Comparison of ENCODE assay signal across 9 mouse cellular contexts in genomic region chr10:67646659-67647559, GRCm38 (mm10).
A peak's percentile ranks its signal among the peaks of the same experiment; 100 is the strongest.
DNase-seq lines count a peak whose midpoint lies in the region; ATAC-seq and TF ChIP-seq lines count a peak whose summit lies in the region.
"Had no signal": no experiment of that assay in that cellular context is flagged by ENCODE, and none has a peak within 500 bp of the region (broad histone marks: within the 10 kb centered on the region; RNA-seq: fewer than 3 reads in every experiment).

No protein-coding gene starts in this region.

- no peak overlapping the region for H3K27ac ChIP-seq in heart, embryonic 11.5 days (ENCODE audit: low read depth, low read length)
- no peak overlapping the region for H3K27ac ChIP-seq in heart, adult 2 months
- H3K27ac ChIP-seq in forebrain, postnatal 0 days (ENCODE audit: low read depth, low read length) = no peak overlapping the region
- H3K27ac ChIP-seq in liver, embryonic 12.5 days = no peak overlapping the region
- H3K27ac ChIP-seq in neural tube, embryonic 14.5 days (ENCODE audit: low read depth, low read length) = no peak overlapping the region

- TF ChIP-seq POLR2A in heart, adult 2 months (IDR thresholded peaks at IDR 0.05; ENCODE audit: insufficient read depth, low read depth, low read length) = no peak

- no peaks in the 10 kb centered on the region for H3K79me2 ChIP-seq in heart, adult 2 months (replicated peaks; ENCODE audit: control insufficient read depth, insufficient read depth, low read length)

- H3K27me3 ChIP-seq in heart, embryonic 11.5 days (ENCODE audit: control insufficient read depth, insufficient read depth, low read length) = no peaks in the 10 kb centered on the region
- H3K27me3 ChIP-seq in heart, adult 2 months (ENCODE audit: control insufficient read depth, insufficient read depth, low read length) = no peaks in the 10 kb centered on the region
- no peaks in the 10 kb centered on the region for H3K27me3 ChIP-seq in forebrain, postnatal 0 days (ENCODE audit: insufficient read depth, low read length)
- no peaks in the 10 kb centered on the region for H3K27me3 ChIP-seq in liver, embryonic 12.5 days (replicated peaks)
- no peaks in the 10 kb centered on the region for H3K27me3 ChIP-seq in neural tube, embryonic 14.5 days (ENCODE audit: control insufficient read depth, insufficient read depth, low read length)

- H3K4me3 ChIP-seq in heart, embryonic 11.5 days (ENCODE audit: low read depth, low read length) = peak overlapping the region; percentile 29
- no peak overlapping the region for H3K4me3 ChIP-seq in heart, adult 2 months
- peak overlapping the region; percentile 25 for H3K4me3 ChIP-seq in forebrain, postnatal 0 days (ENCODE audit: low read depth, low read length)
- H3K4me3 ChIP-seq in liver, embryonic 12.5 days = peak overlapping the region; percentile 34
- peak overlapping the region; percentile 25 for H3K4me3 ChIP-seq in neural tube, embryonic 14.5 days (ENCODE audit: low read depth, low read length)

- H3K36me3 ChIP-seq in heart, embryonic 11.5 days (ENCODE audit: control insufficient read depth, insufficient read depth, low read length) = no peaks in the 10 kb centered on the region
- no peaks in the 10 kb centered on the region; the same call in 1 of the 2 replicates for H3K36me3 ChIP-seq in heart, adult 2 months (ENCODE audit: control insufficient read depth, insufficient read depth, low read length)
- no peaks in the 10 kb centered on the region for H3K36me3 ChIP-seq in forebrain, postnatal 0 days (ENCODE audit: insufficient read depth)
- no peaks in the 10 kb centered on the region for H3K36me3 ChIP-seq in liver, embryonic 12.5 days
- no peaks in the 10 kb centered on the region for H3K36me3 ChIP-seq in neural tube, embryonic 14.5 days (ENCODE audit: control insufficient read depth, insufficient read depth, low read length)
- H3K36me3 ChIP-seq: G1E had no signal

- H3K4me1 ChIP-seq in heart, embryonic 11.5 days (ENCODE audit: control insufficient read depth, insufficient read depth, low read length) = 0 out of 2 replicates have a peak, but pooled peaks cover 2% of the 10 kb centered on the region
- H3K4me1 ChIP-seq in heart, adult 2 months (ENCODE audit: control insufficient read depth, insufficient read depth, low read length) = peaks cover 3% of the 10 kb centered on the region
- no peaks in the 10 kb centered on the region; the same call in 1 of the 2 replicates for H3K4me1 ChIP-seq in forebrain, postnatal 0 days (ENCODE audit: insufficient read depth)
- peaks cover 21% of the 10 kb centered on the region for H3K4me1 ChIP-seq in liver, embryonic 12.5 days
- H3K4me1 ChIP-seq in neural tube, embryonic 14.5 days (ENCODE audit: control insufficient read depth, insufficient read depth, low read length) = peaks cover 3% of the 10 kb centered on the region; the same call in 1 of the 2 replicates

- WGBS in heart, embryonic 11.5 days (ENCODE audit: insufficient replicate concordance) = 15% methylated on average over 14 of the region's 14 CpGs
- 24% methylated on average over 14 of the region's 14 CpGs for WGBS in heart, adult 2 months
- 9% methylated on average over 14 of the region's 14 CpGs for WGBS in forebrain, postnatal 0 days
- WGBS in liver, embryonic 12.5 days (ENCODE audit: insufficient replicate concordance) = 22% methylated on average over 14 of the region's 14 CpGs
- WGBS in neural tube, embryonic 14.5 days = 5% methylated on average over 14 of the region's 14 CpGs

- no peak for TF ChIP-seq CTCF in heart, adult 2 months (IDR thresholded peaks at IDR 0.05)
- no peak for TF ChIP-seq CTCF in forebrain, postnatal 0 days (IDR thresholded peaks at IDR 0.05; ENCODE audit: low read depth)

- no peak for DNase-seq in heart, adult 2 months
- peak; percentile 42 for DNase-seq in NIH3T3 (ENCODE audit: low read depth)
- DNase-seq in forebrain, postnatal 0 days = peak; percentile 30
- no peak for DNase-seq in left cerebral cortex, adult 9 months (ENCODE audit: low spot score in 2 of 2)
- DNase-seq in adrenal gland, adult 2 months = no peak

- no peaks in the 10 kb centered on the region for H3K9me3 ChIP-seq in heart, embryonic 11.5 days (replicated peaks; ENCODE audit: control insufficient read depth, low read length)
- no peaks in the 10 kb centered on the region for H3K9me3 ChIP-seq in forebrain, postnatal 0 days (ENCODE audit: low read length)
- no peaks in the 10 kb centered on the region for H3K9me3 ChIP-seq in liver, embryonic 12.5 days (replicated peaks)
- H3K9me3 ChIP-seq in neural tube, embryonic 14.5 days (ENCODE audit: control insufficient read depth, low read length) = no peaks in the 10 kb centered on the region

- H3K9ac ChIP-seq in heart, embryonic 11.5 days (ENCODE audit: low read depth, low read length) = 0 out of 2 replicates have a peak overlapping the region, but pooled peaks have one; percentile 17
- no peak overlapping the region for H3K9ac ChIP-seq in heart, adult 2 months (ENCODE audit: low read depth, low read length)
- no peak overlapping the region for H3K9ac ChIP-seq in forebrain, postnatal 0 days
- H3K9ac ChIP-seq in liver, embryonic 12.5 days = peak overlapping the region; percentile 39; the same call in 1 of the 2 replicates
- H3K9ac ChIP-seq in neural tube, embryonic 14.5 days (replicated peaks; ENCODE audit: low read depth, low read length) = no peak overlapping the region; the same call in 1 of the 2 replicates

- intact Hi-C loops in heart, adult 2 months (cut with DNase I) = no loop called here

- peak overlapping the region; percentile 64 for H3K4me2 ChIP-seq in heart, embryonic 11.5 days
- peak overlapping the region; percentile 45 for H3K4me2 ChIP-seq in forebrain, postnatal 0 days (ENCODE audit: low read depth)
- peak overlapping the region; percentile 64 for H3K4me2 ChIP-seq in liver, embryonic 12.5 days
- H3K4me2 ChIP-seq in neural tube, embryonic 14.5 days (ENCODE audit: low read depth, low read length) = peak overlapping the region; percentile 56

- no peak for TF ChIP-seq EP300 in heart, adult 2 months (IDR thresholded peaks at IDR 0.05; ENCODE audit: insufficient read depth, low read depth, low read length)

- no peak for ATAC-seq in heart, embryonic 11.5 days (replicated peaks; ENCODE audit: insufficient number of reproducible peaks, low FRiP score, low TSS enrichment)
- peak; percentile 69; the same call in 1 of the 2 replicates for ATAC-seq in forebrain, postnatal 0 days
- ATAC-seq in liver, embryonic 12.5 days = peak; percentile 71
- ATAC-seq in neural tube, embryonic 14.5 days (ENCODE audit: low read depth) = peak; percentile 66

Comparison
In these comparisons a context has a peak if more than half of its experiments do, and no peak if none do; other contexts are left out.
1. H3K9ac ChIP-seq: peak in heart, embryonic 11.5 days (single experiment) and liver, embryonic 12.5 days (single experiment); none in heart, adult 2 months (single experiment), forebrain, postnatal 0 days (single experiment) and neural tube, embryonic 14.5 days (single experiment).
2. DNase-seq: peak in NIH3T3 (single experiment) and forebrain, postnatal 0 days (single experiment); none in heart, adult 2 months (0 of 2), left cerebral cortex, adult 9 months (0 of 2) and adrenal gland, adult 2 months (single experiment).
3. Peak in every context shown above with its lines, with median percentiles within 50 percentile points of each other: H3K4me2 ChIP-seq.